Mouse (Mus musculus) large intestine, adult 2 months (tissue): ENCODE results near the gene Pkp4. TPM values are rescaled to one million over a fixed set of nuclear protein-coding genes. Genes with fewer than 3 reads are reported as not detected.

Source experiments
- DNase-seq: peaks from one replicate; pipeline ENCODE4 v3.0.0-alpha.2; 2012; ENCODE audit warnings: low read depth, low spot score
- WGBS: fragments of 180-500 bp; shearing (Covaris S2); methylation state at CpG from one replicate; pipeline ENCODE4 v1.1.7; 2018; 5-methylcytosine and 5-hydroxymethylcytosine counted together
- polyA plus RNA-seq: library from polyadenylated mRNA; depleted of rRNA; stranded (reverse); fragments of >200 nt; gene quantifications from 2 replicates; pipeline ENCODE4 v1.2.3, GENCODE M21; 2012

Pkp4 gene
- polyA plus RNA-seq, 1 experiment = 33.5 TPM

GRCm38 (mm10) chr2:59252818-59253217 is 92.2 kb downstream of the Pkp4 start:
- DNase-seq = no peak

GRCm38 (mm10) chr2:59253435-59253834 is 92.8 kb downstream of the Pkp4 start:
- 89% methylated on average over 3 of the region's 3 CpGs for WGBS

GRCm38 (mm10) chr2:59258821-59259231 is 98.2 kb downstream of the Pkp4 start:
- DNase-seq = no peak
- WGBS = 94% methylated on average over 6 of the region's 6 CpGs

More at GRCm38 (mm10) chr2:59253435-59253834, 92.8 kb downstream of the Pkp4 start:
- no peak for DNase-seq

GRCm38 (mm10) chr2:59259346-59259745 is 98.7 kb downstream of the Pkp4 start:
- no peak for DNase-seq

GRCm38 (mm10) chr2:59261203-59261602 is 100.6 kb downstream of the Pkp4 start:
- DNase-seq = no peak
- 75% methylated on average over 2 of the region's 2 CpGs for WGBS

More at GRCm38 (mm10) chr2:59259346-59259745, 98.7 kb downstream of the Pkp4 start:
- WGBS = 95% methylated on average over 6 of the region's 6 CpGs

- no peak for DNase-seq
- WGBS = 96% methylated on average over 14 of the region's 14 CpGs
These were observed 105.8 kb downstream of the Pkp4 start for GRCm38 (mm10) chr2:59266428-59266827.

GRCm38 (mm10) chr2:59271835-59272234 is 111.2 kb downstream of the Pkp4 start:
- 89% methylated on average over 8 of the region's 8 CpGs for WGBS
- DNase-seq = no peak

GRCm38 (mm10) chr2:59272713-59273112 is 112.1 kb downstream of the Pkp4 start:
- WGBS = 84% methylated on average over 6 of the region's 6 CpGs
- DNase-seq = no peak

- 85% methylated on average over 7 of the region's 7 CpGs for WGBS
- no peak for DNase-seq
These were observed 120.4 kb downstream of the Pkp4 start for GRCm38 (mm10) chr2:59280914-59281562.

GRCm38 (mm10) chr2:59282966-59283365 is 122.3 kb downstream of the Pkp4 start:
- 98% methylated on average over 6 of the region's 6 CpGs for WGBS
- no peak for DNase-seq

- no peak for DNase-seq
These were observed 123.6 kb downstream of the Pkp4 start for GRCm38 (mm10) chr2:59284216-59284615.

GRCm38 (mm10) chr2:59284734-59285490 is 124.3 kb downstream of the Pkp4 start:
- 84% methylated on average over 8 of the region's 8 CpGs for WGBS
- DNase-seq = no peak

More at GRCm38 (mm10) chr2:59284216-59284615, 123.6 kb downstream of the Pkp4 start:
- 83% methylated on average over 5 of the region's 5 CpGs for WGBS

- DNase-seq = no peak
- 54% methylated on average over 1 of the region's 1 CpGs for WGBS
These were observed 124.9 kb downstream of the Pkp4 start for GRCm38 (mm10) chr2:59285581-59285980.

GRCm38 (mm10) chr2:59286247-59286646 is 125.6 kb downstream of the Pkp4 start:
- DNase-seq = peak; percentile 29
- WGBS = 25% methylated on average over 9 of the region's 9 CpGs

- DNase-seq = no peak
- 86% methylated on average over 8 of the region's 8 CpGs for WGBS
These were observed 127.0 kb downstream of the Pkp4 start for GRCm38 (mm10) chr2:59287630-59288029.

- 74% methylated on average over 2 of the region's 2 CpGs for WGBS
- no peak for DNase-seq
These were observed 128.8 kb downstream of the Pkp4 start for GRCm38 (mm10) chr2:59289411-59289810.

GRCm38 (mm10) chr2:59290391-59290790 is 129.7 kb downstream of the Pkp4 start:
- 87% methylated on average over 3 of the region's 3 CpGs for WGBS
- no peak for DNase-seq

GRCm38 (mm10) chr2:59299831-59300230 is 139.2 kb downstream of the Pkp4 start:
- no peak for DNase-seq
- WGBS = 77% methylated on average over 3 of the region's 3 CpGs

- WGBS = 71% methylated on average over 12 of the region's 12 CpGs
- DNase-seq = no peak
These were observed 141.0 kb downstream of the Pkp4 start for GRCm38 (mm10) chr2:59301671-59302070.

GRCm38 (mm10) chr2:59302430-59302829 is 141.8 kb downstream of the Pkp4 start:
- WGBS = 83% methylated on average over 6 of the region's 6 CpGs

GRCm38 (mm10) chr2:59303530-59304063 is 142.9 kb downstream of the Pkp4 start:
- 77% methylated on average over 12 of the region's 12 CpGs for WGBS
- no peak for DNase-seq

More at GRCm38 (mm10) chr2:59302430-59302829, 141.8 kb downstream of the Pkp4 start:
- DNase-seq = no peak
